Mouse (Mus musculus) forebrain, embryonic 14.5 days (tissue): ENCODE measurements around the gene Sec24d. TPM values are rescaled to one million over a fixed set of nuclear protein-coding genes. Genes with fewer than 3 reads are reported as not detected.
A peak's percentile ranks its signal among the peaks of the same experiment; 100 is the strongest.

Experiments used
- ATAC-seq: fragments of 200-750 bp; cut with Nextera tagmentation; 2 replicates; pipeline ENCODE4 v1.8.0; 2017; ENCODE audit warnings: mild to moderate bottlenecking, moderate library complexity
- DNase-seq: peaks from one replicate; pipeline ENCODE4 v3.0.0-alpha.2; 2015; ENCODE audit warnings: low spot score
- H3K27ac ChIP-seq: fragments of 300-500 bp; sonication (generic); 2 replicates; pipeline ENCODE4 v1.5.1; 2014; ENCODE audit warnings: low read depth, mild to moderate bottlenecking, control low read depth, low read length, moderate library complexity
- H3K27me3 ChIP-seq: fragments of 300-500 bp; sonication (generic); replicated peaks from 2 replicates; pipeline ENCODE4 v1.6.1; 2014; ENCODE audit warnings: low read length, control low read depth, mixed read lengths; ENCODE audit not compliant: control insufficient read depth, insufficient read depth
- H3K36me3 ChIP-seq: fragments of 300-500 bp; sonication (generic); 2 replicates; pipeline ENCODE4 v1.6.1; 2014; ENCODE audit warnings: low read length, control low read depth; ENCODE audit not compliant: control insufficient read depth, insufficient read depth
- H3K4me1 ChIP-seq: fragments of 300-500 bp; sonication (generic); 2 replicates; pipeline ENCODE4 v1.6.1; 2014; ENCODE audit warnings: antibody characterized with exemption, low read length, control low read depth; ENCODE audit not compliant: control insufficient read depth, insufficient read depth
- H3K4me2 ChIP-seq: fragments of 300-500 bp; sonication (generic); 2 replicates; pipeline ENCODE4 v1.6.1; 2014; ENCODE audit warnings: mild to moderate bottlenecking, control low read depth, low read length
- H3K4me3 ChIP-seq: fragments of 300-500 bp; sonication (generic); 2 replicates; pipeline ENCODE4 v1.5.1; 2014; ENCODE audit warnings: low read depth, low read length, control low read depth
- H3K9ac ChIP-seq: fragments of 300-500 bp; sonication (generic); 2 replicates; pipeline ENCODE4 v1.6.1; 2014; ENCODE audit warnings: mild to moderate bottlenecking, low read length, control low read depth, moderate library complexity
- H3K9me3 ChIP-seq: fragments of 300-500 bp; sonication (generic); replicated peaks from 2 replicates; pipeline ENCODE4 v1.6.1; 2016; ENCODE audit warnings: low read length, control low read depth, mixed read lengths; ENCODE audit not compliant: control insufficient read depth
- WGBS: fragments of 180-500 bp; shearing (Covaris S2); extraction: QIAGEN DNeasy Blood & Tissue Kit; methylation state at CpG from one replicate; pipeline ENCODE4 v1.1.7; 2014; 5-methylcytosine and 5-hydroxymethylcytosine counted together
- polyA plus RNA-seq: library from polyadenylated mRNA; unstranded; fragments of >200 nt; fragmentation: Nextera tagmentation; extraction: Ambion mirVana; gene quantifications from 2 replicates; pipeline ENCODE4 v1.2.1, GENCODE M21; 2014

Gene Sec24d
- polyA plus RNA-seq, 1 experiment from 2014 or later = 16.8 TPM

DNA sequence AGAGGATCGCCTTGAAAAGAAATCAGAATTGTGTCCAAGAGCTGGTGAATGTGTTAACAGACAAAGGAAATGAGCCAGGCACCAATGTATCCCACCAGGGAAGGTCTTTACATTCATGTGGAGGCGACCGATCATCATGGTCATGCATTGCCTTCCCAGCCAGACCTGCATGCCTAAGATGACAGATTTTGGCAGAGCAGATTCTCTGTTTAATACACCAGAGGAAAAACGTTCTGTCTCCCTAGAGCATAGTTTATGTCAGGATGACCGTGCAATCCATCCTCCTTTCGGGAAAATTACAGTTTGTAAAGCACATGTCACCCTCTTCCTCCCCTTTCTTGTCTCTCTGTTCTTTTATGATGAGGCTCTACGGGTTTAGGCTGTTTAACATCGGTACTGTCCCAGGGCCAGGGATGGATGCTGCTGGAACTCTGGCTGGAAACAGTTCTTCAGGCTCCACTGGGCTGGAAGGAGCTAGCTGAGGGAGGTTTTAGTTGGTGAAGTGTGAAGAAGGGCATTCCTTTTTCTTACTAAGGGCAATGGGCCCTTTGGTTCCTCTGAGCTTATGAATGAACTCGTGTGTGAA lies 45.3 kb downstream of the Sec24d start:
- Histone ChIP-seq H3K9ac (no peak overlapping the region), H3K4me1 (no peaks in the 10 kb centered on the region), H3K9me3 (no peaks in the 10 kb centered on the region), H3K27me3 (no peaks in the 10 kb centered on the region), H3K27ac (no peak overlapping the region), H3K36me3 (no peaks in the 10 kb centered on the region), H3K4me3 (no peak overlapping the region), H3K4me2 (no peak overlapping the region)
- 84% methylated on average over 9 of the region's 9 CpGs for WGBS
- ATAC-seq (no peak), DNase-seq (no peak)

DNA sequence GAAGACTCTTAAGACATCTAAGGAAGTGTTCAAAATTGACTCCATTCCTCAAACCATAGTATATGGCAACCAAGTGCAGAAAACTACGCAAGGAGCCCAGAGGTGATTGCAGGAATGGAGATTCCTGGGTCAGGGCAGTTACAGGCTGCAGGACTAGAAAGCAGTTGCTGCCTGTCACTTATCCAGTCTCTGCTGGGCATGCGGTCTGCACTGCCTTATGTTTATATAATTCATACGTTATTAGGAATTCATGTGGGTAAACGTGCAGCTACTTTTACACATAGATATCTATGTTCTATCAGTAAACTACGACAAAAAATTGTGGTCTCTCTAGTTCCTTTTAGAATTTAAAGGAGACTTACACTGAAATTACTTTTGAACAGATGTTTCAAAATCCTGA lies 46.2 kb downstream of the Sec24d start:
- H3K4me2 ChIP-seq = no peak overlapping the region
- H3K36me3 ChIP-seq = no peaks in the 10 kb centered on the region
- no peak overlapping the region for H3K27ac ChIP-seq
- ATAC-seq = no peak
- no peak overlapping the region for H3K4me3 ChIP-seq
- WGBS = 87% methylated on average over 5 of the region's 5 CpGs
- no peak overlapping the region for H3K9ac ChIP-seq
- no peaks in the 10 kb centered on the region for H3K27me3 ChIP-seq
- no peaks in the 10 kb centered on the region for H3K4me1 ChIP-seq
- H3K9me3 ChIP-seq = no peaks in the 10 kb centered on the region
- no peak for DNase-seq

DNA sequence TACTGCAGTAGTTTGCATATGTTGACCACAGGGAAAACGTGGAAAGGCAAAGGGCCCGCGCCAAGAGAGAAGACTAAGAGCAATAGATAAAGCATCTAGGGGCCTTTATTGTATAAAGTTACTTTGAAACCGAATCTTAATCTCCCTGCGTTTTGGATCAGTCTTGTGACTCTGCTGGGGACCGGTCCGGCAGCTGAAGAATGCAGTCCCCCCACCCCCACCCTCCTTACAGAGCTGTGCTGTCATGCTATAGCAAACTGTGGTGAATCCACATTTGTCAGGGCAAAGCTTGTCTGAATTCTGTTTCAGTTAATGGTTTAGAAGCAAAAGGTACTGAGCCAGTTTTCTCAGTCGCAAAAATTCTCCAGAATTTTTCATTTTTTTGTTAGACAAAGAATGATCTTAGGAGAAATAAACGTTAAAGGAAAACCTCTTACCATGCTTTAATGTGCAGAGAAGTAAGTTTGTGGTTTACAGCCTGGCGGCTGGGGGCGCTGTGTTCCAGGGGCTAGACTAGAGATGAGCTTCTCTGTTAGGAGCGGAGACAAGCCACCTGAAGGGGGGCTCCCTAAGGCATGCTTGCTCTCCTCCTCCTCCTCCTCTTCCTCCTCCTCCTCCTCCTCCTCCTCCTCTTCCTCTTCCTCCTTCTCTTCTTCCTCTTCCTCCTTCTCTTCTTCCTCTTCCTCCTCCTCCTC lies 46.8 kb downstream of the Sec24d start:
- no peak overlapping the region for H3K9ac ChIP-seq
- no peaks in the 10 kb centered on the region for H3K4me1 ChIP-seq
- H3K27me3 ChIP-seq = no peaks in the 10 kb centered on the region
- H3K36me3 ChIP-seq = no peaks in the 10 kb centered on the region
- 25% methylated on average over 12 of the region's 12 CpGs for WGBS
- H3K9me3 ChIP-seq = no peaks in the 10 kb centered on the region
- ATAC-seq (no peak), DNase-seq (no peak)
- no peak overlapping the region for H3K4me2 ChIP-seq
- H3K27ac ChIP-seq = no peak overlapping the region
- H3K4me3 ChIP-seq = no peak overlapping the region

DNA sequence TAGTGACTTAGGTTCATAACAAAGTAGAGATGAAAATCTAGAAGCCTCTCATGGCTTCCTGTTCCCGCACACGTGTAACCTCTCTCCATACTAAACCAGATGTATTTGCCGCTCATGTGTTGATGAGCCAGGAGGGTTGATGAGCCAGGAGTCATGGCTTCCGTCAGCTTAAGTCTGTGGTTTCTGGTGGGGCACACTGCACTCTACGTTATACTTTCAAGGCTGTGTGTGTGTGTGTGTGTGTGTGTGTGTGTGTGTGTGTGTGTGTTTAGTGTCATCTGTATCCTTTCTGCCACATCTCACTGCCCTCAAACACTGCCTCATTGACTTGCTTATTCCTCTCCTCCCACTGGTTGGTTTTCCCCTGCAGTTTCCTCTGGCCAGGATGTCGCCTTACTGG lies 48.8 kb downstream of the Sec24d start:
- no peaks in the 10 kb centered on the region for H3K36me3 ChIP-seq
- no peak overlapping the region for H3K4me2 ChIP-seq
- no peaks in the 10 kb centered on the region for H3K9me3 ChIP-seq
- H3K27me3 ChIP-seq = no peaks in the 10 kb centered on the region
- H3K4me3 ChIP-seq = no peak overlapping the region
- no peak for DNase-seq
- no peaks in the 10 kb centered on the region for H3K4me1 ChIP-seq
- 84% methylated on average over 6 of the region's 6 CpGs for WGBS
- H3K9ac ChIP-seq = no peak overlapping the region
- no peak for ATAC-seq
- no peak overlapping the region for H3K27ac ChIP-seq

DNA sequence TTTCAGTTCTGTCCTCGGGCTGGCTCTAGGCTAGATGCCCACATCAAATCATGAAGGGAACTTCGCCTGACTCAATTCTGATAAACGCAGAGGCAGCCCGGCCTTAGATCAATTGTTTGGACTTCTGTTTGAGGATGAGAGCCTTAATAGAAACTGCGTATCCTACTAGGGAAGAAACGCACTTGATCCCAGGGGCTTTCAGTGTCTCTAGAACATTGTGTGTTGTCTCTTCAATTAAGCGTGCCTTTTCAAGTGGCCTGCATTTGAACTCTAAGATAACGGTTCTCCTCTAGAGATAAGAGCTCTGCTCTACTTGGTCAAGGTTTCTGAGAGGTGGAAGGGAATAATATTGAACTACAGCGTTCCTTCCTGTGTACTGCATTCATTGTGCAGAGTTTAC lies 49.8 kb downstream of the Sec24d start:
- Histone ChIP-seq H3K9me3 (no peaks in the 10 kb centered on the region), H3K36me3 (no peaks in the 10 kb centered on the region), H3K4me3 (no peak overlapping the region), H3K27ac (no peak overlapping the region), H3K4me1 (no peaks in the 10 kb centered on the region), H3K9ac (no peak overlapping the region), H3K4me2 (no peak overlapping the region), H3K27me3 (no peaks in the 10 kb centered on the region)
- ATAC-seq (no peak), DNase-seq (no peak)
- WGBS = 86% methylated on average over 9 of the region's 9 CpGs

DNA sequence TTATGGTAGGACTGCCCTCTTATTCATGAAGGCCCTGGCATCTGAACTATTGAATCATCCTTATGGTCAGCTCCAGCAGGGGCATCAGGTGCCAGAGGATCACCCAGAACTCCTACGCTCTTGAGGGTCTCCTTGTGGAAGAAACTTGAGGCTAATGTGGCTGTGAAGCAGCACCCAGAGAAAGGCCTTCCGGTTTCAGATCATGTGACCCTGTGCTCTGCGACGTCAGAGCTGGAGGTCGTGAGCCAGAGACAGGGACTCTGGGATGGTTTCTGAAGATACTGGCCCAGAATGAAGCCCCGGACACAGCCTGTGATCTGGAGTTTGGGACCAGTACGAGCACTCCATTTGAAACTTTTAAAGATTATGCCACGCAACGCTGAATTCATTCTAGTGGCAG lies 53.1 kb downstream of the Sec24d start:
- H3K9me3 ChIP-seq = no peaks in the 10 kb centered on the region
- H3K9ac ChIP-seq = no peak overlapping the region
- H3K4me3 ChIP-seq = no peak overlapping the region
- no peaks in the 10 kb centered on the region for H3K27me3 ChIP-seq
- DNase-seq (no peak), ATAC-seq (no peak)
- H3K4me1 ChIP-seq = no peaks in the 10 kb centered on the region
- WGBS = 80% methylated on average over 9 of the region's 9 CpGs
- no peaks in the 10 kb centered on the region for H3K36me3 ChIP-seq
- H3K4me2 ChIP-seq = no peak overlapping the region
- no peak overlapping the region for H3K27ac ChIP-seq

DNA sequence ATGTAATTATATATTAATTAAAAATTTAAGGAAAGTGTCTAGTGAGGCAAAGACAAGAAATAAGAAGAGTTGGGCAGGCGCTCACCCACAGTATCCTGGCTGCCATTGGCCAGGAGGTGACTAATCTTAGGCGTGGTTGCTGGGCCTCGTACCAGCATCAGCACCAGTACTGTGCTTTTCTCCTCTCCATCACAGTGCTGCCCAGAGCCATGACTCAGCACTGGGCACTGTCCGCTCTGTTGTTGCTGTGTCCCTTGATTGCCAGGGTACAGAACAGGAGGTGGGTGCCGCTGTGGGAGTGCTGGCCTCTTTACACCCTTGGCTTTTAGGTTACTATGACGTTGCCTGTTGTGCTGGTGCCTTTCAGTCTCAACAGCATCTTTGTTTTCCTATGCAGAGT lies 54.4 kb downstream of the Sec24d start:
- Histone ChIP-seq H3K4me3 (no peak overlapping the region), H3K9me3 (no peaks in the 10 kb centered on the region), H3K36me3 (no peaks in the 10 kb centered on the region), H3K27ac (no peak overlapping the region), H3K4me2 (no peak overlapping the region), H3K9ac (no peak overlapping the region), H3K4me1 (no peaks in the 10 kb centered on the region), H3K27me3 (no peaks in the 10 kb centered on the region)
- DNase-seq = no peak
- 86% methylated on average over 6 of the region's 6 CpGs for WGBS
- ATAC-seq = peak; percentile 58; the same call in 1 of the 2 replicates

DNA sequence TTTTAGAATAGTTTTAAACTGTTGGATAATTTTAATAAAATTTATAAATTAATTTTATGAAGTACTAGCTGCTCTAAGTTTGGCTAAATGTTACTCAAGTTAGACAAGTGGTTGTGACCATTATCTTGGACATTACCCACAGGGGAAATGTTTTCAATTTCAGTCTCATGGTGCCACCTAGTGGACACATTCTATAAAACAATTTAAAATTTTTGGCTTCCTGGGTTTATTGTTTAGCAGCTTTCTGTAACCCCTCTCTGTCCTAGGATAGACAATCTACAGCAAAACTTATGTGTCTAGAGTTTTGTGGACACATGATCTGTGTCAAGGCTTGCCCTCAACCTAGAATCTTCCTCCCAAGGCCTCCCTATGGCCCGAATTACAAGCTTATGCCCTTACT lies 54.9 kb downstream of the Sec24d start:
- DNase-seq (peak; percentile 80), ATAC-seq (peak; percentile 54)
- Histone ChIP-seq H3K9me3 (no peaks in the 10 kb centered on the region), H3K4me1 (no peaks in the 10 kb centered on the region), H3K27ac (no peak overlapping the region), H3K4me3 (no peak overlapping the region), H3K27me3 (no peaks in the 10 kb centered on the region), H3K9ac (no peak overlapping the region), H3K36me3 (no peaks in the 10 kb centered on the region), H3K4me2 (no peak overlapping the region)
- 29% methylated on average over 1 of the region's 1 CpGs for WGBS

DNA sequence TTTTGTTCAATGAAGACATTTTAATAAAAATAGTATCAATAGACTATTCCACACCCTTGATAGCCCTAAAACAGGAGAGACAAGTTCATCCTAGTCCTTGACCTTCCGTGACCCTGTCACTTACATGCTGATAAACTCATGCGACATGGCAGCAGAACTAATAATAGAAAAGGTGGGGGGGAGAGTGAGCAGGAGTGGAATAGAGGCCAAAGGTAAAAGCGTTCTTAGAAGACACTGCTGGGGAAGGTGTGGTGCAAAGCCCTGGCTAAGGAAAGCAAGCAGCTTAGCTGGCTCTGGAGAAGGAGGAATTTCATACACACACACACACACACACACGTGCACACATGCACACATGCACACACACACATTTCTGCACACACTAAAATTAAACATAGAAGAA lies 57.1 kb downstream of the Sec24d start:
- Histone ChIP-seq H3K27ac (no peak overlapping the region), H3K4me3 (no peak overlapping the region), H3K9ac (no peak overlapping the region), H3K9me3 (no peaks in the 10 kb centered on the region), H3K4me1 (no peaks in the 10 kb centered on the region), H3K27me3 (no peaks in the 10 kb centered on the region), H3K4me2 (no peak overlapping the region), H3K36me3 (no peaks in the 10 kb centered on the region)
- ATAC-seq = no peak
- 85% methylated on average over 4 of the region's 4 CpGs for WGBS
- no peak for DNase-seq
